9 mouse cellular contexts compared by ENCODE assay signal in genomic region chr13:21754294-21755001, GRCm38 (mm10). TPM values are rescaled to one million over a fixed set of nuclear protein-coding genes. Genes with fewer than 3 reads are reported as not detected.
A peak's percentile ranks its signal among the peaks of the same experiment; 100 is the strongest.
DNase-seq lines count a peak whose midpoint lies in the region; ATAC-seq and TF ChIP-seq lines count a peak whose summit lies in the region.
"Not testable (repeated sequence)": the region's sequence is repeated elsewhere in the genome, so short reads cannot be mapped to it uniquely, and the experiment has no call there.
"Had no signal": no experiment of that assay in that cellular context is flagged by ENCODE, and none has a peak within 500 bp of the region (broad histone marks: within the 10 kb centered on the region; RNA-seq: fewer than 3 reads in every experiment).

No protein-coding gene starts in this region.

- H3K4me1 ChIP-seq in ES-Bruce4 (ENCODE audit: control insufficient read depth, insufficient read depth, low read length); lung, embryonic 16.5 days (replicated peaks; ENCODE audit: control insufficient read depth, insufficient read depth, low read length); neural tube, embryonic 12.5 days; thymus, adult 2 months (replicated peaks; ENCODE audit: control insufficient read depth, insufficient read depth, low read length): not testable (repeated sequence)
- peaks cover 40% of the 10 kb centered on the region for H3K4me1 ChIP-seq in forebrain, embryonic 10.5 days
- H3K4me1 ChIP-seq in hindbrain, embryonic 10.5 days (replicated peaks), result peaks cover 44% of the 10 kb centered on the region

- H3K9me3 ChIP-seq in ES-Bruce4 (replicated peaks; ENCODE audit: control insufficient read depth, insufficient read depth, low read length, poor library complexity, severe bottlenecking); forebrain, embryonic 10.5 days; hindbrain, embryonic 10.5 days; lung, embryonic 16.5 days (ENCODE audit: control insufficient read depth, low read length); neural tube, embryonic 12.5 days: not testable (repeated sequence)

- H3K9ac ChIP-seq in ES-Bruce4 (ENCODE audit: low read depth, poor library complexity, severe bottlenecking), result peak overlapping the region; percentile 90
- H3K9ac ChIP-seq in lung, embryonic 16.5 days (ENCODE audit: low read length), result peak overlapping the region; percentile 71
- peak overlapping the region; percentile 52 for H3K9ac ChIP-seq in neural tube, embryonic 12.5 days

- WGBS in forebrain, embryonic 10.5 days, result under 1% methylated on average over 26 of the region's 26 CpGs
- WGBS in hindbrain, embryonic 10.5 days, result 1% methylated on average over 26 of the region's 26 CpGs
- WGBS in lung, embryonic 16.5 days, result 0% methylated on average over 21 of the region's 26 CpGs
- 0% methylated on average over 26 of the region's 26 CpGs for WGBS in neural tube, embryonic 12.5 days
- under 1% methylated on average over 25 of the region's 26 CpGs for WGBS in thymus, adult 2 months

- TF ChIP-seq EP300 in ES-Bruce4 (IDR thresholded peaks at IDR 0.05; ENCODE audit: insufficient read depth, low read depth, low read length), result not testable (repeated sequence)

- H3K4me2 ChIP-seq in lung, embryonic 16.5 days (ENCODE audit: low read depth, low read length), result peak overlapping the region; percentile 64
- H3K4me2 ChIP-seq in neural tube, embryonic 12.5 days (replicated peaks), result peak overlapping the region; percentile 67

- TF ChIP-seq CTCF in ES-Bruce4 (IDR thresholded peaks at IDR 0.05; ENCODE audit: low read depth, low read length); thymus, adult 2 months (IDR thresholded peaks at IDR 0.05; ENCODE audit: borderline replicate concordance, control insufficient read depth, extremely low read depth, insufficient read depth, low read length, poor library complexity): not testable (repeated sequence)

- not testable (repeated sequence) for TF ChIP-seq POLR2A in ES-Bruce4 (IDR thresholded peaks at IDR 0.05; ENCODE audit: insufficient read depth, low read length); thymus, adult 2 months (IDR thresholded peaks at IDR 0.05; ENCODE audit: control insufficient read depth, extremely low read depth, insufficient read depth, low read length, poor library complexity)

- not testable (repeated sequence) for H3K27me3 ChIP-seq in ES-Bruce4 (ENCODE audit: control insufficient read depth, insufficient read depth, low read length, poor library complexity, severe bottlenecking); forebrain, embryonic 10.5 days (ENCODE audit: poor library complexity, severe bottlenecking); hindbrain, embryonic 10.5 days (ENCODE audit: insufficient read depth, poor library complexity, severe bottlenecking); lung, embryonic 16.5 days (ENCODE audit: control insufficient read depth, insufficient read depth, low read depth, low read length); neural tube, embryonic 12.5 days (replicated peaks); thymus, adult 2 months (ENCODE audit: control insufficient read depth, insufficient read depth, low read length)

- H3K27ac ChIP-seq in ES-Bruce4 (ENCODE audit: insufficient read depth, low read length), result peak overlapping the region; percentile 80
- peak overlapping the region; percentile 95 for H3K27ac ChIP-seq in forebrain, embryonic 10.5 days
- peak overlapping the region; percentile 89 for H3K27ac ChIP-seq in hindbrain, embryonic 10.5 days
- H3K27ac ChIP-seq in lung, embryonic 16.5 days (ENCODE audit: low read length), result peak overlapping the region; percentile 91
- peak overlapping the region; percentile 50; the same call in 1 of the 2 replicates for H3K27ac ChIP-seq in neural tube, embryonic 12.5 days
- peak overlapping the region; percentile 90 for H3K27ac ChIP-seq in thymus, adult 2 months (ENCODE audit: control insufficient read depth, insufficient read depth, low read length)

- peak overlapping the region; percentile 60 for H3K4me3 ChIP-seq in ES-Bruce4 (ENCODE audit: low read depth, low read length)
- peak overlapping the region; percentile 64 for H3K4me3 ChIP-seq in forebrain, embryonic 10.5 days
- peak overlapping the region; percentile 55 for H3K4me3 ChIP-seq in hindbrain, embryonic 10.5 days
- peak overlapping the region; percentile 54 for H3K4me3 ChIP-seq in lung, embryonic 16.5 days (ENCODE audit: low read length)
- H3K4me3 ChIP-seq in neural tube, embryonic 12.5 days, result peak overlapping the region; percentile 35
- H3K4me3 ChIP-seq in thymus, adult 2 months (ENCODE audit: control insufficient read depth, insufficient read depth, low read length), result peak overlapping the region; percentile 49

- ATAC-seq in lung, embryonic 16.5 days (ENCODE audit: low read depth), result not testable (repeated sequence)
- peak; percentile 11 for ATAC-seq in neural tube, embryonic 12.5 days (ENCODE audit: low FRiP score, low read depth)

- peak; percentile 89 for DNase-seq in c-Kit-negative CD71-positive TER-119-positive erythroid progenitor cells, embryonic 14.5 days (ENCODE audit: low read depth, low spot score)
- DNase-seq in forebrain, embryonic 10.5 days (ENCODE audit: extremely low spot score, low spot score), result peak; percentile 41
- DNase-seq in hindbrain, embryonic 10.5 days (ENCODE audit: low spot score), result peak; percentile 51
- peak; percentile 31 to 49 for DNase-seq in layer of hippocampus, postnatal 10 days (ENCODE audit: low spot score in 2 of 2)
- peak; percentile 42 for DNase-seq in thymus, adult 2 months

- H3K36me3 ChIP-seq in ES-Bruce4 (ENCODE audit: control insufficient read depth, insufficient read depth, low read length, poor library complexity, severe bottlenecking); forebrain, embryonic 10.5 days (replicated peaks); hindbrain, embryonic 10.5 days; lung, embryonic 16.5 days (ENCODE audit: control insufficient read depth, insufficient read depth, low read length); neural tube, embryonic 12.5 days; thymus, adult 2 months (ENCODE audit: control insufficient read depth, insufficient read depth, low read length): not testable (repeated sequence)

RNA-seq across cellular contexts. Expression of gene Hist1h2bn, which starts 0.5 kb away (rescaled TPM):
- polyA plus RNA-seq in ES-Bruce4 (2011; ENCODE audit: insufficient read depth, insufficient read length, low read depth, missing spikeins), result 19.3 and 20.7 TPM in 2 replicates
- polyA plus RNA-seq in forebrain, embryonic 10.5 days (2016; fragmentation: Nextera tagmentation; extraction: Ambion mirVana), result 1.6 and 1.8 TPM in 2 replicates
- 1.0 and 3.4 TPM in 2 replicates for polyA plus RNA-seq in hindbrain, embryonic 10.5 days (2016; fragmentation: Nextera tagmentation; extraction: Ambion mirVana)
- total RNA-seq in layer of hippocampus, postnatal 10 days (2021), result 10 to 100 TPM; 26.0 to 38.7 TPM
- polyA plus RNA-seq in lung, embryonic 16.5 days (2015; fragmentation: Nextera tagmentation; extraction: Ambion mirVana), result 5.8 and 7.8 TPM in 2 replicates
- 2.0 and 3.0 TPM in 2 replicates for polyA plus RNA-seq in neural tube, embryonic 12.5 days (2016; fragmentation: Nextera tagmentation; extraction: Ambion mirVana)
- polyA plus RNA-seq in thymus, adult 2 months (2012; rRNA removed), result 213 and 218 TPM in 2 replicates

RNA-seq across cellular contexts. Expression of gene Hist1h2ak, which starts 0.8 kb away (rescaled TPM):
- polyA plus RNA-seq in ES-Bruce4 (2011; ENCODE audit: insufficient read depth, insufficient read length, low read depth, missing spikeins), result 6.7 and 7.5 TPM in 2 replicates
- polyA plus RNA-seq in forebrain, embryonic 10.5 days (2016; fragmentation: Nextera tagmentation; extraction: Ambion mirVana), result 17.5 and 18.1 TPM in 2 replicates
- polyA plus RNA-seq in hindbrain, embryonic 10.5 days (2016; fragmentation: Nextera tagmentation; extraction: Ambion mirVana), result 14.0 and 21.0 TPM in 2 replicates
- total RNA-seq in layer of hippocampus, postnatal 10 days (2021), result 10 to 100 TPM; 27.8 to 28.5 TPM
- 31.5 and 35.8 TPM in 2 replicates for polyA plus RNA-seq in lung, embryonic 16.5 days (2015; fragmentation: Nextera tagmentation; extraction: Ambion mirVana)
- 18.4 and 29.6 TPM in 2 replicates for polyA plus RNA-seq in neural tube, embryonic 12.5 days (2016; fragmentation: Nextera tagmentation; extraction: Ambion mirVana)
- 302 and 405 TPM in 2 replicates for polyA plus RNA-seq in thymus, adult 2 months (2012; rRNA removed)
- total RNA-seq: gastrocnemius, adult 8-10 months had no signal

RNA-seq across cellular contexts. Expression of gene Hist1h4k, which starts 4.1 kb away (rescaled TPM):
- polyA plus RNA-seq in ES-Bruce4 (2011; ENCODE audit: insufficient read depth, insufficient read length, low read depth, missing spikeins), result 16.3 and 17.1 TPM in 2 replicates
- 1.8 and 5.8 TPM in 2 replicates for polyA plus RNA-seq in forebrain, embryonic 10.5 days (2016; fragmentation: Nextera tagmentation; extraction: Ambion mirVana)
- 2.8 and 4.2 TPM in 2 replicates for polyA plus RNA-seq in hindbrain, embryonic 10.5 days (2016; fragmentation: Nextera tagmentation; extraction: Ambion mirVana)
- 100 to 1,000 TPM; 312 to 419 TPM for total RNA-seq in layer of hippocampus, postnatal 10 days (2021)
- 2.0 and 5.4 TPM in 2 replicates for polyA plus RNA-seq in lung, embryonic 16.5 days (2015; fragmentation: Nextera tagmentation; extraction: Ambion mirVana)
- polyA plus RNA-seq in neural tube, embryonic 12.5 days (2016; fragmentation: Nextera tagmentation; extraction: Ambion mirVana), result 0.96 and 2.4 TPM in 2 replicates
- 257 and 302 TPM in 2 replicates for polyA plus RNA-seq in thymus, adult 2 months (2012; rRNA removed)

RNA-seq across cellular contexts. Expression of gene Hist1h4j, which starts 19.6 kb away (rescaled TPM):
- 8.2 and 13.4 TPM in 2 replicates for polyA plus RNA-seq in ES-Bruce4 (2011; ENCODE audit: insufficient read depth, insufficient read length, low read depth, missing spikeins)
- 0.97 and 1.8 TPM in 2 replicates for polyA plus RNA-seq in forebrain, embryonic 10.5 days (2016; fragmentation: Nextera tagmentation; extraction: Ambion mirVana)
- polyA plus RNA-seq in hindbrain, embryonic 10.5 days (2016; fragmentation: Nextera tagmentation; extraction: Ambion mirVana), result 0.58 and 0.85 TPM in 2 replicates
- 10 to 100 TPM; 22.7 to 23.3 TPM for total RNA-seq in layer of hippocampus, postnatal 10 days (2021)
- 1.3 and 1.4 TPM in 2 replicates for polyA plus RNA-seq in lung, embryonic 16.5 days (2015; fragmentation: Nextera tagmentation; extraction: Ambion mirVana)
- polyA plus RNA-seq in neural tube, embryonic 12.5 days (2016; fragmentation: Nextera tagmentation; extraction: Ambion mirVana), result 0.87 and 1.6 TPM in 2 replicates
- 60.3 and 64.6 TPM in 2 replicates for polyA plus RNA-seq in thymus, adult 2 months (2012; rRNA removed)

RNA-seq across cellular contexts. Expression of gene Hist1h1b, which starts 26.0 kb away (rescaled TPM):
- polyA plus RNA-seq in ES-Bruce4 (2011; ENCODE audit: insufficient read depth, insufficient read length, low read depth, missing spikeins), result 7.4 and 9.2 TPM in 2 replicates
- polyA plus RNA-seq in forebrain, embryonic 10.5 days (2016; fragmentation: Nextera tagmentation; extraction: Ambion mirVana), result 37.0 and 43.0 TPM in 2 replicates
- 39.0 and 41.1 TPM in 2 replicates for polyA plus RNA-seq in hindbrain, embryonic 10.5 days (2016; fragmentation: Nextera tagmentation; extraction: Ambion mirVana)
- total RNA-seq in layer of hippocampus, postnatal 10 days (2021), result 10 to 100 TPM; 33.1 to 44.1 TPM
- 23.4 and 24.2 TPM in 2 replicates for polyA plus RNA-seq in lung, embryonic 16.5 days (2015; fragmentation: Nextera tagmentation; extraction: Ambion mirVana)
- 13.1 and 26.4 TPM in 2 replicates for polyA plus RNA-seq in neural tube, embryonic 12.5 days (2016; fragmentation: Nextera tagmentation; extraction: Ambion mirVana)
- polyA plus RNA-seq in thymus, adult 2 months (2012; rRNA removed), result 22.4 and 28.1 TPM in 2 replicates

Comparison
In these comparisons a context has a peak if more than half of its experiments do, and no peak if none do; other contexts are left out.
1. RNA of gene Hist1h4k, which starts 4.1 kb away (polyA plus RNA-seq): 257 to 302 TPM in thymus, adult 2 months; 16.3 to 17.1 TPM in ES-Bruce4, 1.8 to 5.8 TPM in forebrain, embryonic 10.5 days, 2.8 to 4.2 TPM in hindbrain, embryonic 10.5 days, 2.0 to 5.4 TPM in lung, embryonic 16.5 days and 0.96 to 2.4 TPM in neural tube, embryonic 12.5 days; every median in the first group is over 10 times any median in the second.
2. Peak in every context shown above with its lines, with median percentiles within 50 percentile points of each other: H3K27ac ChIP-seq, H3K4me3 ChIP-seq, H3K9ac ChIP-seq and DNase-seq.